Mouse (Mus musculus): ENCODE measurements at regions not wholly inside any gene's neighbourhood (a gene's known extent, or its start where the extent isn't known, plus 50 kb on each side); places are given as distances from the start of the nearest gene placed in this dataset.

- DNase-seq (ENCODE audit: low spot score in 2 of 2) = no peak
Measured at GRCm38 (mm10) chr3:133750606-133751005, 205.7 kb upstream of the Tet2 start.

GRCm38 (mm10) chr3:133751011-133751410, 206.1 kb upstream of the Tet2 start:
- no peak for DNase-seq (ENCODE audit: low spot score in 2 of 2)

GRCm38 (mm10) chr3:133751565-133751964, 206.6 kb upstream of the Tet2 start:
- no peak for DNase-seq (ENCODE audit: low spot score in 2 of 2)

- no peak for DNase-seq (ENCODE audit: low spot score in 2 of 2)
Measured at GRCm38 (mm10) chr3:133753041-133753440, 208.1 kb upstream of the Tet2 start.

GRCm38 (mm10) chr3:133754006-133754910, 209.3 kb upstream of the Tet2 start:
- no peak for DNase-seq (ENCODE audit: low spot score in 2 of 2)

GRCm38 (mm10) chr3:133754911-133755259, 209.9 kb upstream of the Tet2 start:
- peak; percentile 24 to 65 for DNase-seq (ENCODE audit: low spot score in 2 of 2)

GRCm38 (mm10) chr3:133757756-133758420, 212.9 kb upstream of the Tet2 start:
- DNase-seq (ENCODE audit: low spot score in 2 of 2) = no peak

GRCm38 (mm10) chr3:133758421-133758820, 213.5 kb upstream of the Tet2 start:
- DNase-seq (ENCODE audit: low spot score in 2 of 2) = no peak

- no peak for DNase-seq (ENCODE audit: low spot score in 2 of 2)
Measured at GRCm38 (mm10) chr3:133759611-133760010, 214.7 kb upstream of the Tet2 start.

- no peak for DNase-seq (ENCODE audit: low spot score in 2 of 2)
Measured at GRCm38 (mm10) chr3:133760221-133760620, 215.3 kb upstream of the Tet2 start.

- DNase-seq (ENCODE audit: low spot score in 2 of 2) = no peak
Measured at GRCm38 (mm10) chr3:133763721-133764120, 218.8 kb upstream of the Tet2 start.

GRCm38 (mm10) chr3:133773490-133773889, 228.6 kb upstream of the Tet2 start:
- no peak for DNase-seq (ENCODE audit: low spot score in 2 of 2)

- DNase-seq (ENCODE audit: low spot score in 2 of 2) = no peak
Measured at GRCm38 (mm10) chr3:133774229-133774628, 229.3 kb upstream of the Tet2 start.

GRCm38 (mm10) chr3:133776013-133776412, 231.1 kb upstream of the Tet2 start:
- DNase-seq (ENCODE audit: low spot score in 2 of 2) = no peak

- DNase-seq (ENCODE audit: low spot score in 2 of 2) = no peak
Measured at GRCm38 (mm10) chr3:133779161-133779789, 234.3 kb upstream of the Tet2 start.

- no peak for DNase-seq (ENCODE audit: low spot score in 2 of 2)
Measured at GRCm38 (mm10) chr3:133783060-133783459, 238.1 kb upstream of the Tet2 start.

- DNase-seq (ENCODE audit: low spot score in 2 of 2) = no peak
Measured at GRCm38 (mm10) chr3:133791361-133791760, 246.4 kb upstream of the Tet2 start.

- no peak for DNase-seq (ENCODE audit: low spot score in 2 of 2)
Measured at GRCm38 (mm10) chr3:133809007-133809552, 264.1 kb upstream of the Tet2 start.

- DNase-seq (ENCODE audit: low spot score in 2 of 2) = no peak
Measured at GRCm38 (mm10) chr3:133818966-133819700, 274.2 kb upstream of the Tet2 start.

GRCm38 (mm10) chr3:133833739-133834391, 288.9 kb upstream of the Tet2 start:
- DNase-seq (ENCODE audit: low spot score in 2 of 2) = no peak

GRCm38 (mm10) chr3:133834459-133834858, 289.5 kb upstream of the Tet2 start:
- DNase-seq (ENCODE audit: low spot score in 2 of 2) = no peak

All from urinary bladder, postnatal 4 days (tissue).